Mouse (Mus musculus): Measurements from ENCODE around the gene AI661453.

DNA sequence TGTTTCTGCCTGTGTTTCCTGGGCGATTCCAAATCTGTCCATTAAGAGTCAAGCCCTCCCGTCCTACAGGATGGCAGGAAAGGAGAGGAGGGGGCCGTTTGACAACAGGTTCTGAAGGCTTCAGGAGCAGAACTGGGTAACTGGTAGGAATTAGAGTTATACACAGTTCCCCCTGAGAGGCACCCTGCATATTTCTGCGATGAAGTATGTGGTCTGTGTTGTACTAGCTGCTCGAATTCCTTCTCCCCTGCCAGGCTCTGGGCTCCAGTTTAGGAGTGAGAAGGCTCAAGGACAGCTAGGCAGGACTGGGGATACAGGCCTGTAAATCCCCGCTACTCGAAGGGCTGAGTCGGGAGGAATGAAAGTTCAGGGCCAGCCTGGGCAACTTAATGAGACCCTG, 81.8 kb downstream of the AI661453 start:
- no peak for TF ChIP-seq CTCF (IDR thresholded peaks at IDR 0.05; ENCODE audit: control insufficient read depth, insufficient read depth, low read length)
- no peak for TF ChIP-seq POLR2A (IDR thresholded peaks at IDR 0.05; ENCODE audit: borderline replicate concordance, control insufficient read depth, low read depth, low read length)
